Mouse (Mus musculus): ENCODE results near the gene Ppp1r13b. TPM values are rescaled to one million over a fixed set of nuclear protein-coding genes. Genes with fewer than 3 reads are reported as not detected.

The Ppp1r13b gene
- total and polyA plus RNA-seq, 3 experiments, result 19.7 to 41.7 (median 28.1) TPM

- Histone ChIP-seq H3K36me3 (replicated peaks) (peaks cover 48% of the 10 kb centered on the region), H3K4me1 (ENCODE audit: insufficient read depth, low read depth, low read length) (peaks cover 33% of the 10 kb centered on the region), H3K27me3 (ENCODE audit: insufficient read depth, low read length) (no peaks in the 10 kb centered on the region), H3K9me3 (replicated peaks) (no peaks in the 10 kb centered on the region), H3K4me3 (ENCODE audit: low read depth, low read length) (no peak overlapping the region)
- TF ChIP-seq TAL1 (conservative IDR thresholded peaks at IDR 0.05; ENCODE audit: low read depth, low read length) (no peak), GATA1 (IDR thresholded peaks at IDR 0.05; ENCODE audit: borderline replicate concordance, low read length) (no peak), CTCF (IDR thresholded peaks at IDR 0.05; ENCODE audit: low read depth, low read length) (no peak), POLR2AphosphoS5 (IDR thresholded peaks at IDR 0.05; ENCODE audit: insufficient replicate concordance, low read depth, low read length) (no peak), GATA2 (IDR thresholded peaks at IDR 0.05; ENCODE audit: borderline replicate concordance, low read depth, low read length) (no peak)
- DNase-seq (ENCODE audit: low spot score) (no peak), ATAC-seq (ENCODE audit: extremely low read depth, insufficient number of reproducible peaks, low FRiP score, poor library complexity, severe bottlenecking) (no peak)
Observed at GRCm38 (mm10) chr12:111875499-111875898, 32.4 kb downstream of the Ppp1r13b start.

GRCm38 (mm10) chr12:111874601-111875140 is 33.2 kb downstream of the Ppp1r13b start:
- H3K36me3 ChIP-seq (replicated peaks), result peaks cover 56% of the 10 kb centered on the region
- ATAC-seq (ENCODE audit: extremely low read depth, insufficient number of reproducible peaks, low FRiP score, poor library complexity, severe bottlenecking), result no peak
- peaks cover 27% of the 10 kb centered on the region for H3K4me1 ChIP-seq (ENCODE audit: insufficient read depth, low read depth, low read length)
- DNase-seq (ENCODE audit: low spot score), result no peak
- H3K4me3 ChIP-seq (ENCODE audit: low read depth, low read length), result no peak overlapping the region
- H3K9me3 ChIP-seq (replicated peaks), result no peaks in the 10 kb centered on the region
- H3K27me3 ChIP-seq (ENCODE audit: insufficient read depth, low read length), result no peaks in the 10 kb centered on the region
- no peak for TF ChIP-seq POLR2AphosphoS5 (IDR thresholded peaks at IDR 0.05; ENCODE audit: insufficient replicate concordance, low read depth, low read length)
- no peak for TF ChIP-seq TAL1 (conservative IDR thresholded peaks at IDR 0.05; ENCODE audit: low read depth, low read length)
- TF ChIP-seq GATA1 (IDR thresholded peaks at IDR 0.05; ENCODE audit: borderline replicate concordance, low read length), result no peak
- TF ChIP-seq CTCF (IDR thresholded peaks at IDR 0.05; ENCODE audit: low read depth, low read length), result no peak
- TF ChIP-seq GATA2 (IDR thresholded peaks at IDR 0.05; ENCODE audit: borderline replicate concordance, low read depth, low read length), result no peak

GRCm38 (mm10) chr12:111872079-111872478 is 35.8 kb downstream of the Ppp1r13b start:
- no peak overlapping the region for H3K4me3 ChIP-seq (ENCODE audit: low read depth, low read length)
- no peaks in the 10 kb centered on the region for H3K9me3 ChIP-seq (replicated peaks)
- DNase-seq (ENCODE audit: low spot score), result no peak
- H3K27me3 ChIP-seq (ENCODE audit: insufficient read depth, low read length), result no peaks in the 10 kb centered on the region
- no peak for ATAC-seq (ENCODE audit: extremely low read depth, insufficient number of reproducible peaks, low FRiP score, poor library complexity, severe bottlenecking)
- TF ChIP-seq CTCF (IDR thresholded peaks at IDR 0.05; ENCODE audit: low read depth, low read length) (no peak), GATA2 (IDR thresholded peaks at IDR 0.05; ENCODE audit: borderline replicate concordance, low read depth, low read length) (no peak), GATA1 (IDR thresholded peaks at IDR 0.05; ENCODE audit: borderline replicate concordance, low read length) (no peak), POLR2AphosphoS5 (IDR thresholded peaks at IDR 0.05; ENCODE audit: insufficient replicate concordance, low read depth, low read length) (no peak), TAL1 (conservative IDR thresholded peaks at IDR 0.05; ENCODE audit: low read depth, low read length) (no peak)
- peaks cover 12% of the 10 kb centered on the region for H3K4me1 ChIP-seq (ENCODE audit: insufficient read depth, low read depth, low read length)
- peaks cover 60% of the 10 kb centered on the region for H3K36me3 ChIP-seq (replicated peaks)

GRCm38 (mm10) chr12:111870811-111871210 is 37.1 kb downstream of the Ppp1r13b start:
- TF ChIP-seq GATA1 (IDR thresholded peaks at IDR 0.05; ENCODE audit: borderline replicate concordance, low read length), result no peak
- no peak for TF ChIP-seq CTCF (IDR thresholded peaks at IDR 0.05; ENCODE audit: low read depth, low read length)
- TF ChIP-seq GATA2 (IDR thresholded peaks at IDR 0.05; ENCODE audit: borderline replicate concordance, low read depth, low read length), result no peak
- TF ChIP-seq TAL1 (conservative IDR thresholded peaks at IDR 0.05; ENCODE audit: low read depth, low read length), result no peak
- no peak for TF ChIP-seq POLR2AphosphoS5 (IDR thresholded peaks at IDR 0.05; ENCODE audit: insufficient replicate concordance, low read depth, low read length)
- H3K27me3 ChIP-seq (ENCODE audit: insufficient read depth, low read length), result no peaks in the 10 kb centered on the region
- ATAC-seq (ENCODE audit: extremely low read depth, insufficient number of reproducible peaks, low FRiP score, poor library complexity, severe bottlenecking) (no peak), DNase-seq (ENCODE audit: low spot score) (no peak)
- H3K9me3 ChIP-seq (replicated peaks), result no peaks in the 10 kb centered on the region
- H3K4me3 ChIP-seq (ENCODE audit: low read depth, low read length), result no peak overlapping the region
- peaks cover 63% of the 10 kb centered on the region for H3K36me3 ChIP-seq (replicated peaks)
- peaks cover 8% of the 10 kb centered on the region for H3K4me1 ChIP-seq (ENCODE audit: insufficient read depth, low read depth, low read length)

- no peak for ATAC-seq (ENCODE audit: extremely low read depth, insufficient number of reproducible peaks, low FRiP score, poor library complexity, severe bottlenecking)
- H3K4me3 ChIP-seq (ENCODE audit: low read depth, low read length), result no peak overlapping the region
Observed at GRCm38 (mm10) chr12:111869806-111870205, 38.1 kb downstream of the Ppp1r13b start.

GRCm38 (mm10) chr12:111864206-111864824 is 43.6 kb downstream of the Ppp1r13b start:
- TF ChIP-seq GATA2 (IDR thresholded peaks at IDR 0.05; ENCODE audit: borderline replicate concordance, low read depth, low read length), result no peak
- no peak for TF ChIP-seq CTCF (IDR thresholded peaks at IDR 0.05; ENCODE audit: low read depth, low read length)
- TF ChIP-seq POLR2AphosphoS5 (IDR thresholded peaks at IDR 0.05; ENCODE audit: insufficient replicate concordance, low read depth, low read length), result no peak
- TF ChIP-seq TAL1 (conservative IDR thresholded peaks at IDR 0.05; ENCODE audit: low read depth, low read length), result no peak
- TF ChIP-seq GATA1 (IDR thresholded peaks at IDR 0.05; ENCODE audit: borderline replicate concordance, low read length), result no peak
- Histone ChIP-seq H3K4me1 (ENCODE audit: insufficient read depth, low read depth, low read length) (no peaks in the 10 kb centered on the region), H3K27me3 (ENCODE audit: insufficient read depth, low read length) (no peaks in the 10 kb centered on the region), H3K36me3 (replicated peaks) (peaks cover 65% of the 10 kb centered on the region), H3K9me3 (replicated peaks) (no peaks in the 10 kb centered on the region), H3K4me3 (ENCODE audit: low read depth, low read length) (no peak overlapping the region)
- no peak for DNase-seq (ENCODE audit: low spot score)
- ATAC-seq (ENCODE audit: extremely low read depth, insufficient number of reproducible peaks, low FRiP score, poor library complexity, severe bottlenecking), result no peak

More at GRCm38 (mm10) chr12:111869806-111870205, 38.1 kb downstream of the Ppp1r13b start:
- Histone ChIP-seq H3K27me3 (ENCODE audit: insufficient read depth, low read length) (no peaks in the 10 kb centered on the region), H3K36me3 (replicated peaks) (peaks cover 68% of the 10 kb centered on the region), H3K9me3 (replicated peaks) (no peaks in the 10 kb centered on the region), H3K4me1 (ENCODE audit: insufficient read depth, low read depth, low read length) (peaks cover 6% of the 10 kb centered on the region)
- DNase-seq (ENCODE audit: low spot score), result no peak
- no peak for TF ChIP-seq CTCF (IDR thresholded peaks at IDR 0.05; ENCODE audit: low read depth, low read length)
- TF ChIP-seq TAL1 (conservative IDR thresholded peaks at IDR 0.05; ENCODE audit: low read depth, low read length), result no peak
- no peak for TF ChIP-seq POLR2AphosphoS5 (IDR thresholded peaks at IDR 0.05; ENCODE audit: insufficient replicate concordance, low read depth, low read length)
- no peak for TF ChIP-seq GATA1 (IDR thresholded peaks at IDR 0.05; ENCODE audit: borderline replicate concordance, low read length)
- no peak for TF ChIP-seq GATA2 (IDR thresholded peaks at IDR 0.05; ENCODE audit: borderline replicate concordance, low read depth, low read length)
